Mouse (Mus musculus): ENCODE measurements around the gene Snapin. TPM values are rescaled to one million over a fixed set of nuclear protein-coding genes. Genes with fewer than 3 reads are reported as not detected.

Snapin gene
- polyA plus RNA-seq, 1 experiment from 2014 or later = 68.0 TPM

- Histone ChIP-seq H3K36me3 (ENCODE audit: insufficient read depth) (no peaks in the 10 kb centered on the region), H3K4me2 (peak overlapping the region; percentile 86; the same call in 1 of the 2 replicates), H3K27ac (ENCODE audit: low read depth) (no peak overlapping the region), H3K27me3 (ENCODE audit: insufficient read depth, low read length) (no peaks in the 10 kb centered on the region; the same call in 1 of the 2 replicates), H3K4me1 (ENCODE audit: insufficient read depth) (peaks cover 6% of the 10 kb centered on the region), H3K9me3 (ENCODE audit: low read depth, low read length) (no peaks in the 10 kb centered on the region), H3K9ac (no peak overlapping the region), H3K4me3 (ENCODE audit: low read depth, low read length) (peak overlapping the region; percentile 42)
- WGBS = 71% methylated on average over 9 of the region's 9 CpGs
- no peak for TF ChIP-seq CTCF (IDR thresholded peaks at IDR 0.05; ENCODE audit: low read depth)
- DNase-seq = no peak
- ATAC-seq (ENCODE audit: insufficient read depth) = no peak
Observed at GRCm38 (mm10) chr3:90512948-90513642, 22.3 kb upstream of the Snapin start.

- ATAC-seq (ENCODE audit: insufficient read depth) (no peak), DNase-seq (no peak)
- WGBS = 84% methylated on average over 5 of the region's 5 CpGs
- Histone ChIP-seq H3K36me3 (ENCODE audit: insufficient read depth) (peaks cover 6% of the 10 kb centered on the region), H3K9ac (no peak overlapping the region), H3K4me3 (ENCODE audit: low read depth, low read length) (no peak overlapping the region), H3K27ac (ENCODE audit: low read depth) (no peak overlapping the region), H3K9me3 (ENCODE audit: low read depth, low read length) (no peaks in the 10 kb centered on the region), H3K4me2 (no peak overlapping the region), H3K27me3 (ENCODE audit: insufficient read depth, low read length) (no peaks in the 10 kb centered on the region; the same call in 1 of the 2 replicates), H3K4me1 (ENCODE audit: insufficient read depth) (peaks cover 14% of the 10 kb centered on the region)
- TF ChIP-seq CTCF (IDR thresholded peaks at IDR 0.05; ENCODE audit: low read depth) = no peak
Observed at GRCm38 (mm10) chr3:90512276-90512675, 21.4 kb upstream of the Snapin start.

- H3K36me3 ChIP-seq (ENCODE audit: insufficient read depth) = peaks cover 31% of the 10 kb centered on the region
- DNase-seq (no peak), ATAC-seq (ENCODE audit: insufficient read depth) (0 out of 2 replicates have a peak, but pooled peaks have one; percentile 0)
- H3K4me1 ChIP-seq (ENCODE audit: insufficient read depth) = peaks cover 10% of the 10 kb centered on the region
- H3K9ac ChIP-seq = no peak overlapping the region
- no peaks in the 10 kb centered on the region for H3K9me3 ChIP-seq (ENCODE audit: low read depth, low read length)
- H3K27me3 ChIP-seq (ENCODE audit: insufficient read depth, low read length) = no peaks in the 10 kb centered on the region; the same call in 1 of the 2 replicates
- peak overlapping the region; percentile 46 for H3K4me2 ChIP-seq
- TF ChIP-seq CTCF (IDR thresholded peaks at IDR 0.05; ENCODE audit: low read depth) = no peak
- H3K27ac ChIP-seq (ENCODE audit: low read depth) = peak overlapping the region; percentile 25; the same call in 1 of the 2 replicates
- peak overlapping the region; percentile 89 for H3K4me3 ChIP-seq (ENCODE audit: low read depth, low read length)
- WGBS = 16% methylated on average over 2 of the region's 2 CpGs
Observed at GRCm38 (mm10) chr3:90509747-90510123, 18.9 kb upstream of the Snapin start.

GRCm38 (mm10) chr3:90508950-90509746 is 18.3 kb upstream of the Snapin start, which contains the start of gene Chtop:
TSS of gene Chtop (minus strand) at chr3:90509498.
- TF ChIP-seq CTCF (IDR thresholded peaks at IDR 0.05; ENCODE audit: low read depth) = no peak
- peak; percentile 100 for DNase-seq
- under 1% methylated on average over 66 of the region's 66 CpGs for WGBS

GRCm38 (mm10) chr3:90508287-90508949 is 17.6 kb upstream of the Snapin start:
- Histone ChIP-seq H3K9ac (peak overlapping the region; percentile 97), H3K9me3 (ENCODE audit: low read depth, low read length) (no peaks in the 10 kb centered on the region), H3K27ac (ENCODE audit: low read depth) (peak overlapping the region; percentile 94), H3K4me2 (peak overlapping the region; percentile 89), H3K4me1 (ENCODE audit: insufficient read depth) (peaks cover 10% of the 10 kb centered on the region), H3K27me3 (ENCODE audit: insufficient read depth, low read length) (no peaks in the 10 kb centered on the region; the same call in 1 of the 2 replicates), H3K4me3 (ENCODE audit: low read depth, low read length) (peak overlapping the region; percentile 89), H3K36me3 (ENCODE audit: insufficient read depth) (peaks cover 44% of the 10 kb centered on the region)
- no peak for TF ChIP-seq CTCF (IDR thresholded peaks at IDR 0.05; ENCODE audit: low read depth)
- ATAC-seq (ENCODE audit: insufficient read depth) = no peak
- WGBS = 2% methylated on average over 20 of the region's 20 CpGs
- no peak for DNase-seq

More at GRCm38 (mm10) chr3:90508950-90509746, 18.3 kb upstream of the Snapin start, which contains the start of gene Chtop:
- peaks cover 37% of the 10 kb centered on the region for H3K36me3 ChIP-seq (ENCODE audit: insufficient read depth)
- H3K9me3 ChIP-seq (ENCODE audit: low read depth, low read length) = no peaks in the 10 kb centered on the region
- ATAC-seq (ENCODE audit: insufficient read depth) = peak; percentile 91
- H3K9ac ChIP-seq = peak within 1 kb of the TSS; percentile 97
- peak within 1 kb of the TSS; percentile 89 for H3K4me3 ChIP-seq (ENCODE audit: low read depth, low read length)
- H3K27ac ChIP-seq (ENCODE audit: low read depth) = peak within 1 kb of the TSS; percentile 94
- H3K4me1 ChIP-seq (ENCODE audit: insufficient read depth) = peaks cover 10% of the 10 kb centered on the region
- no peaks in the 10 kb centered on the region; the same call in 1 of the 2 replicates for H3K27me3 ChIP-seq (ENCODE audit: insufficient read depth, low read length)
- peak within 1 kb of the TSS; percentile 89 for H3K4me2 ChIP-seq

- ATAC-seq (ENCODE audit: insufficient read depth) (no peak), DNase-seq (no peak)
- TF ChIP-seq CTCF (IDR thresholded peaks at IDR 0.05; ENCODE audit: low read depth) = no peak
- H3K27me3 ChIP-seq (ENCODE audit: insufficient read depth, low read length) = no peaks in the 10 kb centered on the region
- H3K4me3 ChIP-seq (ENCODE audit: low read depth, low read length) = no peak overlapping the region
- whole genome bisulfite sequencing = 60% methylated on average over 3 of the region's 3 CpGs
- peaks cover 64% of the 10 kb centered on the region for H3K36me3 ChIP-seq (ENCODE audit: insufficient read depth)
- H3K9ac ChIP-seq = no peak overlapping the region
- no peaks in the 10 kb centered on the region for H3K9me3 ChIP-seq (ENCODE audit: low read depth, low read length)
- H3K27ac ChIP-seq (ENCODE audit: low read depth) = no peak overlapping the region
- no peak overlapping the region for H3K4me2 ChIP-seq
- peaks cover 10% of the 10 kb centered on the region for H3K4me1 ChIP-seq (ENCODE audit: insufficient read depth)
Observed at GRCm38 (mm10) chr3:90506362-90506761, 15.5 kb upstream of the Snapin start.
